Mouse (Mus musculus) kidney, embryonic 16.5 days (tissue): ENCODE data around the gene Lpxn. TPM values are rescaled to one million over a fixed set of nuclear protein-coding genes. Genes with fewer than 3 reads are reported as not detected.

Experiments used
- ATAC-seq: fragments of 200-750 bp; cut with Nextera tagmentation; 2 replicates; pipeline ENCODE4 v1.8.0; 2017; ENCODE audit warnings: moderate TSS enrichment; ENCODE audit not compliant: low FRiP score, low TSS enrichment
- H3K27ac ChIP-seq: fragments of 300-500 bp; sonication (generic); 2 replicates; pipeline ENCODE4 v1.5.1; 2014; ENCODE audit warnings: low read length
- H3K27me3 ChIP-seq: fragments of 300-500 bp; sonication (generic); 2 replicates; pipeline ENCODE4 v1.6.1; 2014; ENCODE audit warnings: low read length, control low read depth, mixed read lengths; ENCODE audit not compliant: insufficient read depth
- H3K36me3 ChIP-seq: fragments of 300-500 bp; sonication (generic); 2 replicates; pipeline ENCODE4 v1.6.1; 2014; ENCODE audit warnings: low read length, control low read depth, mixed read lengths; ENCODE audit not compliant: insufficient read depth
- H3K4me1 ChIP-seq: fragments of 300-500 bp; sonication (generic); 2 replicates; pipeline ENCODE4 v1.6.1; 2014; ENCODE audit warnings: low read length, control low read depth, mixed read lengths; ENCODE audit not compliant: insufficient read depth
- H3K4me2 ChIP-seq: fragments of 300-500 bp; sonication (generic); replicated peaks from 2 replicates; pipeline ENCODE4 v1.6.1; 2014; ENCODE audit warnings: low read depth, low read length
- H3K4me3 ChIP-seq: fragments of 300-500 bp; sonication (generic); 2 replicates; pipeline ENCODE4 v1.5.1; 2014; ENCODE audit warnings: mild to moderate bottlenecking, low read length
- H3K9ac ChIP-seq: fragments of 300-500 bp; sonication (generic); replicated peaks from 2 replicates; pipeline ENCODE4 v1.6.1; 2014; ENCODE audit warnings: low read length
- H3K9me3 ChIP-seq: fragments of 300-500 bp; sonication (generic); 2 replicates; pipeline ENCODE4 v1.6.1; 2016; ENCODE audit warnings: low read length, control low read depth
- WGBS: fragments of 180-500 bp; shearing (Covaris S2); extraction: QIAGEN DNeasy Blood & Tissue Kit; methylation state at CpG from one replicate; pipeline ENCODE4 v1.1.7; 2014; 5-methylcytosine and 5-hydroxymethylcytosine counted together
- polyA plus RNA-seq: library from polyadenylated mRNA; unstranded; fragments of >200 nt; fragmentation: Nextera tagmentation; extraction: Ambion mirVana; gene quantifications from 2 replicates; pipeline ENCODE4 v1.2.1, GENCODE M21; 2015

Gene Lpxn
- polyA plus RNA-seq, 1 experiment from 2014 or later: 1.4 TPM

GRCm38 (mm10) chr19:12831559-12831958 lies 35.6 kb downstream of the Lpxn start:
- Histone ChIP-seq H3K27ac (no peak overlapping the region), H3K4me3 (no peak overlapping the region), H3K9ac (no peak overlapping the region), H3K4me2 (no peak overlapping the region), H3K27me3 (no peaks in the 10 kb centered on the region), H3K4me1 (no peaks in the 10 kb centered on the region), H3K36me3 (no peaks in the 10 kb centered on the region), H3K9me3 (no peaks in the 10 kb centered on the region)
- WGBS: 52% methylated on average over 1 of the region's 1 CpGs
- no peak for ATAC-seq

GRCm38 (mm10) chr19:12833625-12834024 lies 37.6 kb downstream of the Lpxn start:
- Histone ChIP-seq H3K4me3 (no peak overlapping the region), H3K4me1 (no peaks in the 10 kb centered on the region), H3K27me3 (no peaks in the 10 kb centered on the region), H3K9me3 (no peaks in the 10 kb centered on the region), H3K9ac (no peak overlapping the region), H3K4me2 (no peak overlapping the region), H3K27ac (no peak overlapping the region), H3K36me3 (no peaks in the 10 kb centered on the region)
- no peak for ATAC-seq
- 60% methylated on average over 3 of the region's 3 CpGs for WGBS

GRCm38 (mm10) chr19:12838507-12838906 lies 42.5 kb downstream of the Lpxn start:
- H3K9me3 ChIP-seq: no peaks in the 10 kb centered on the region
- no peak overlapping the region for H3K4me2 ChIP-seq
- ATAC-seq: no peak
- H3K27ac ChIP-seq: no peak overlapping the region
- no peaks in the 10 kb centered on the region for H3K4me1 ChIP-seq
- WGBS: 87% methylated on average over 1 of the region's 1 CpGs
- H3K4me3 ChIP-seq: no peak overlapping the region
- H3K36me3 ChIP-seq: no peaks in the 10 kb centered on the region
- no peaks in the 10 kb centered on the region for H3K27me3 ChIP-seq
- no peak overlapping the region for H3K9ac ChIP-seq

GRCm38 (mm10) chr19:12846382-12846781 lies 50.4 kb downstream of the Lpxn start, which contains the start of gene Gm5244:
TSS of gene Gm5244 (plus strand) at chr19:12846682.
- H3K4me2 ChIP-seq: no peak within 1 kb of the TSS
- no peaks in the 10 kb centered on the region for H3K4me1 ChIP-seq
- H3K36me3 ChIP-seq: no peaks in the 10 kb centered on the region
- H3K9ac ChIP-seq: no peak within 1 kb of the TSS
- no peak for ATAC-seq
- no peaks in the 10 kb centered on the region for H3K27me3 ChIP-seq
- H3K4me3 ChIP-seq: no peak within 1 kb of the TSS
- no peak within 1 kb of the TSS for H3K27ac ChIP-seq
- H3K9me3 ChIP-seq: no peaks in the 10 kb centered on the region

- Histone ChIP-seq H3K9ac (no peak within 1 kb of the TSS), H3K27me3 (no peaks in the 10 kb centered on the region), H3K27ac (no peak within 1 kb of the TSS), H3K9me3 (no peaks in the 10 kb centered on the region), H3K4me1 (no peaks in the 10 kb centered on the region), H3K4me2 (no peak within 1 kb of the TSS), H3K36me3 (no peaks in the 10 kb centered on the region), H3K4me3 (no peak within 1 kb of the TSS)
- no peak for ATAC-seq
- WGBS: 69% methylated on average over 1 of the region's 1 CpGs
Observed at GRCm38 (mm10) chr19:12856983-12857382, 61.0 kb downstream of the Lpxn start, which contains the start of gene Olfr1444. TSS of gene Olfr1444 (plus strand) at chr19:12857283.

Other genes starting within 250 kb of the Lpxn start
- gene Gm4952, start 196.2 kb upstream of the Lpxn start, polyA plus RNA-seq: 0.31 and 0.49 TPM in 2 replicates
- 17.7 and 20.0 TPM in 2 replicates for gene Glyat, start 162.9 kb upstream of the Lpxn start, polyA plus RNA-seq
- 0.10 and 0.20 TPM in 2 replicates for gene Olfr1442, start 125.8 kb upstream of the Lpxn start, polyA plus RNA-seq
- gene Olfr1443, start 118.1 kb upstream of the Lpxn start, polyA plus RNA-seq: not detected in 2 replicates
- gene Keg1, start 100.4 kb upstream of the Lpxn start, polyA plus RNA-seq: 87.0 and 88.0 TPM in 2 replicates
- 2.6 TPM in 2 replicates for gene Cntf, start 30.6 kb upstream of the Lpxn start, polyA plus RNA-seq
- gene Zfp91, start 67 bp upstream of the Lpxn start, polyA plus RNA-seq: 11.4 and 11.6 TPM in 2 replicates
- gene Gm5244, start 50.5 kb downstream of the Lpxn start, polyA plus RNA-seq: not detected in 2 replicates
- not detected in 2 replicates for gene Olfr1444, start 61.1 kb downstream of the Lpxn start, polyA plus RNA-seq
- gene Olfr1445, start 87.7 kb downstream of the Lpxn start, polyA plus RNA-seq: not detected in 2 replicates
- not detected in 2 replicates for gene Olfr1446, start 97.3 kb downstream of the Lpxn start, polyA plus RNA-seq
- gene Olfr1447, start 107.5 kb downstream of the Lpxn start, polyA plus RNA-seq: not detected in 2 replicates
- not detected in 2 replicates for gene Olfr1448, start 128.2 kb downstream of the Lpxn start, polyA plus RNA-seq
- not detected in 2 replicates for gene Olfr1449, start 134.6 kb downstream of the Lpxn start, polyA plus RNA-seq
- gene Olfr1450, start 154.1 kb downstream of the Lpxn start, polyA plus RNA-seq: not detected in 2 replicates
- gene Olfr1451, start 198.8 kb downstream of the Lpxn start, polyA plus RNA-seq: not detected in 2 replicates
- not detected in 2 replicates for gene Olfr1453, start 232.1 kb downstream of the Lpxn start, polyA plus RNA-seq